ENCODE assay signal across 9 mouse cellular contexts in genomic region chr8:61316813-61317534, GRCm38 (mm10).
A peak's percentile ranks its signal among the peaks of the same experiment; 100 is the strongest.
DNase-seq lines count a peak whose midpoint lies in the region; ATAC-seq and TF ChIP-seq lines count a peak whose summit lies in the region.
"Had no signal": no experiment of that assay in that cellular context is flagged by ENCODE, and none has a peak within 500 bp of the region (broad histone marks: within the 10 kb centered on the region; RNA-seq: fewer than 3 reads in every experiment).

No protein-coding gene starts in this region.

- peaks cover 19% of the 10 kb centered on the region for H3K4me1 ChIP-seq in hindbrain, embryonic 13.5 days (replicated peaks)
- no peaks in the 10 kb centered on the region for H3K4me1 ChIP-seq in hindbrain, embryonic 11.5 days (replicated peaks; ENCODE audit: control insufficient read depth, insufficient read depth, low read length)
- peaks cover 2% of the 10 kb centered on the region for H3K4me1 ChIP-seq in cortical plate, adult 2 months (ENCODE audit: control insufficient read depth, insufficient read depth, low read length)
- H3K4me1 ChIP-seq in hindbrain, embryonic 15.5 days (replicated peaks) = no peaks in the 10 kb centered on the region; the same call in 1 of the 2 replicates
- peaks cover 5% of the 10 kb centered on the region; the same call in 1 of the 2 replicates for H3K4me1 ChIP-seq in midbrain, embryonic 12.5 days
- H3K4me1 ChIP-seq in liver, embryonic 12.5 days = no peaks in the 10 kb centered on the region

- no peaks in the 10 kb centered on the region for H3K36me3 ChIP-seq in hindbrain, embryonic 13.5 days
- no peaks in the 10 kb centered on the region for H3K36me3 ChIP-seq in hindbrain, embryonic 11.5 days (ENCODE audit: control insufficient read depth, insufficient read depth, low read length)
- H3K36me3 ChIP-seq in hindbrain, embryonic 15.5 days = no peaks in the 10 kb centered on the region
- no peaks in the 10 kb centered on the region for H3K36me3 ChIP-seq in midbrain, embryonic 12.5 days
- H3K36me3 ChIP-seq in liver, embryonic 12.5 days = no peaks in the 10 kb centered on the region

- DNase-seq in hindbrain, embryonic 11.5 days (ENCODE audit: low spot score) = no peak
- DNase-seq in MN1 (ENCODE audit: low spot score) = no peak
- DNase-seq in frontal cortex, postnatal 10 days (ENCODE audit: low spot score in 2 of 2) = no peak
- DNase-seq: adrenal gland, postnatal 25 days had no signal

- no peaks in the 10 kb centered on the region for H3K9me3 ChIP-seq in hindbrain, embryonic 13.5 days
- no peaks in the 10 kb centered on the region for H3K9me3 ChIP-seq in hindbrain, embryonic 11.5 days (ENCODE audit: control insufficient read depth, low read length)
- no peaks in the 10 kb centered on the region for H3K9me3 ChIP-seq in hindbrain, embryonic 15.5 days
- no peaks in the 10 kb centered on the region for H3K9me3 ChIP-seq in midbrain, embryonic 12.5 days
- 0 out of 2 replicates have a peak, but pooled peaks cover 3% of the 10 kb centered on the region for H3K9me3 ChIP-seq in liver, embryonic 12.5 days (replicated peaks)

- 62% methylated on average over 10 of the region's 10 CpGs for WGBS in hindbrain, embryonic 13.5 days
- WGBS in hindbrain, embryonic 11.5 days = 72% methylated on average over 10 of the region's 10 CpGs
- WGBS in hindbrain, embryonic 15.5 days = 61% methylated on average over 10 of the region's 10 CpGs
- WGBS in midbrain, embryonic 12.5 days = 63% methylated on average over 10 of the region's 10 CpGs
- WGBS in liver, embryonic 12.5 days (ENCODE audit: insufficient replicate concordance) = 74% methylated on average over 10 of the region's 10 CpGs

- peak overlapping the region; percentile 49 for H3K27ac ChIP-seq in hindbrain, embryonic 13.5 days
- no peak overlapping the region for H3K27ac ChIP-seq in hindbrain, embryonic 11.5 days (ENCODE audit: low read depth, low read length)
- 0 out of 2 replicates have a peak overlapping the region, but pooled peaks have one; percentile 44 for H3K27ac ChIP-seq in cortical plate, adult 2 months (ENCODE audit: insufficient read depth, low read length)
- peak overlapping the region; percentile 22; the same call in 1 of the 2 replicates for H3K27ac ChIP-seq in hindbrain, embryonic 15.5 days (replicated peaks)
- peak overlapping the region; percentile 21; the same call in 1 of the 2 replicates for H3K27ac ChIP-seq in midbrain, embryonic 12.5 days (replicated peaks)
- no peak overlapping the region for H3K27ac ChIP-seq in liver, embryonic 12.5 days

- no peaks in the 10 kb centered on the region for H3K27me3 ChIP-seq in hindbrain, embryonic 13.5 days
- no peaks in the 10 kb centered on the region for H3K27me3 ChIP-seq in hindbrain, embryonic 11.5 days (ENCODE audit: control insufficient read depth, insufficient read depth, low read length)
- no peaks in the 10 kb centered on the region for H3K27me3 ChIP-seq in hindbrain, embryonic 15.5 days
- H3K27me3 ChIP-seq in midbrain, embryonic 12.5 days = no peaks in the 10 kb centered on the region
- no peaks in the 10 kb centered on the region for H3K27me3 ChIP-seq in liver, embryonic 12.5 days (replicated peaks)

- H3K4me3 ChIP-seq in hindbrain, embryonic 13.5 days = no peak overlapping the region
- no peak overlapping the region for H3K4me3 ChIP-seq in hindbrain, embryonic 11.5 days (ENCODE audit: low read depth, low read length)
- no peak overlapping the region for H3K4me3 ChIP-seq in cortical plate, adult 2 months (ENCODE audit: insufficient read depth, low read length)
- H3K4me3 ChIP-seq in hindbrain, embryonic 15.5 days = no peak overlapping the region
- H3K4me3 ChIP-seq in midbrain, embryonic 12.5 days = no peak overlapping the region
- H3K4me3 ChIP-seq in liver, embryonic 12.5 days = no peak overlapping the region

- no peak overlapping the region for H3K4me2 ChIP-seq in hindbrain, embryonic 13.5 days
- H3K4me2 ChIP-seq in hindbrain, embryonic 11.5 days (replicated peaks; ENCODE audit: low read depth, low read length) = no peak overlapping the region
- no peak overlapping the region for H3K4me2 ChIP-seq in hindbrain, embryonic 15.5 days
- H3K4me2 ChIP-seq in midbrain, embryonic 12.5 days (replicated peaks) = no peak overlapping the region
- no peak overlapping the region for H3K4me2 ChIP-seq in liver, embryonic 12.5 days

- no peak for TF ChIP-seq POLR2A in cortical plate, adult 2 months (IDR thresholded peaks at IDR 0.05; ENCODE audit: extremely low read depth, insufficient read depth, low read length)

- H3K9ac ChIP-seq in hindbrain, embryonic 13.5 days = no peak overlapping the region
- no peak overlapping the region for H3K9ac ChIP-seq in hindbrain, embryonic 11.5 days (ENCODE audit: low read depth, low read length)
- H3K9ac ChIP-seq in hindbrain, embryonic 15.5 days = no peak overlapping the region
- H3K9ac ChIP-seq in midbrain, embryonic 12.5 days (replicated peaks) = no peak overlapping the region
- H3K9ac ChIP-seq in liver, embryonic 12.5 days = no peak overlapping the region

- TF ChIP-seq CTCF in cortical plate, adult 2 months (IDR thresholded peaks at IDR 0.05; ENCODE audit: extremely low read depth, insufficient read depth, low read length) = no peak

- ATAC-seq in hindbrain, embryonic 13.5 days (ENCODE audit: low FRiP score) = peak; percentile 53; the same call in 1 of the 2 replicates
- no peak for ATAC-seq in hindbrain, embryonic 11.5 days (ENCODE audit: low FRiP score)
- peak; percentile 51; the same call in 1 of the 2 replicates for ATAC-seq in hindbrain, embryonic 15.5 days (ENCODE audit: low FRiP score, low read depth)
- ATAC-seq in midbrain, embryonic 12.5 days (ENCODE audit: low FRiP score, low read depth) = 0 out of 2 replicates have a peak, but pooled peaks have one; percentile 29
- no peak for ATAC-seq in liver, embryonic 12.5 days

Comparison
In these comparisons a context has a peak if more than half of its experiments do, and no peak if none do; other contexts are left out.
1. ATAC-seq: peak in hindbrain, embryonic 13.5 days (single experiment), hindbrain, embryonic 15.5 days (single experiment) and midbrain, embryonic 12.5 days (single experiment); none in hindbrain, embryonic 11.5 days (single experiment) and liver, embryonic 12.5 days (single experiment).
2. H3K27ac ChIP-seq: peak in hindbrain, embryonic 13.5 days (single experiment), cortical plate, adult 2 months (single experiment), hindbrain, embryonic 15.5 days (single experiment) and midbrain, embryonic 12.5 days (single experiment); none in hindbrain, embryonic 11.5 days (single experiment) and liver, embryonic 12.5 days (single experiment).